Mouse (Mus musculus) lung, embryonic 16.5 days (tissue): ENCODE measurements around the gene D17Wsu92e. TPM values are rescaled to one million over a fixed set of nuclear protein-coding genes. Genes with fewer than 3 reads are reported as not detected.
A peak's percentile ranks its signal among the peaks of the same experiment; 100 is the strongest.

Experiments used
- ATAC-seq: fragments of 200-750 bp; cut with Nextera tagmentation; 2 replicates; pipeline ENCODE4 v1.8.0; 2017; ENCODE audit warnings: low read depth, mild to moderate bottlenecking, moderate library complexity
- H3K27ac ChIP-seq: fragments of 300-500 bp; sonication (generic); 2 replicates; pipeline ENCODE4 v1.5.1; 2014; ENCODE audit warnings: mild to moderate bottlenecking, control low read depth, low read length
- H3K27me3 ChIP-seq: fragments of 300-500 bp; sonication (generic); 2 replicates; pipeline ENCODE4 v1.6.1; 2014; ENCODE audit warnings: low read depth, low read length, mixed read lengths; ENCODE audit not compliant: control insufficient read depth, insufficient read depth
- H3K36me3 ChIP-seq: fragments of 300-500 bp; sonication (generic); 2 replicates; pipeline ENCODE4 v1.6.1; 2014; ENCODE audit warnings: low read length; ENCODE audit not compliant: control insufficient read depth, insufficient read depth
- H3K4me1 ChIP-seq: fragments of 300-500 bp; sonication (generic); replicated peaks from 2 replicates; pipeline ENCODE4 v1.6.1; 2014; ENCODE audit warnings: low read length, mixed read lengths; ENCODE audit not compliant: control insufficient read depth, insufficient read depth
- H3K4me2 ChIP-seq: fragments of 300-500 bp; sonication (generic); 2 replicates; pipeline ENCODE4 v1.6.1; 2014; ENCODE audit warnings: low read depth, low read length, control low read depth
- H3K4me3 ChIP-seq: fragments of 300-500 bp; sonication (generic); 2 replicates; pipeline ENCODE4 v1.5.1; 2014; ENCODE audit warnings: mild to moderate bottlenecking, low read length, control low read depth
- H3K9ac ChIP-seq: fragments of 300-500 bp; sonication (generic); 2 replicates; pipeline ENCODE4 v1.6.1; 2014; ENCODE audit warnings: low read length, control low read depth
- H3K9me3 ChIP-seq: fragments of 300-500 bp; sonication (generic); 2 replicates; pipeline ENCODE4 v1.6.1; 2016; ENCODE audit warnings: low read length; ENCODE audit not compliant: control insufficient read depth
- WGBS: fragments of 180-500 bp; shearing (Covaris S2); extraction: QIAGEN DNeasy Blood & Tissue Kit; methylation state at CpG from one replicate; pipeline ENCODE4 v1.1.7; 2014; 5-methylcytosine and 5-hydroxymethylcytosine counted together
- polyA plus RNA-seq: library from polyadenylated mRNA; unstranded; fragments of >200 nt; fragmentation: Nextera tagmentation; extraction: Ambion mirVana; gene quantifications from 2 replicates; pipeline ENCODE4 v1.2.1, GENCODE M21; 2015

D17Wsu92e gene
- polyA plus RNA-seq, 1 experiment from 2014 or later = 14.6 TPM

- no peak overlapping the region for H3K4me2 ChIP-seq
- H3K9ac ChIP-seq = no peak overlapping the region
- no peaks in the 10 kb centered on the region for H3K9me3 ChIP-seq
- ATAC-seq = no peak
- no peaks in the 10 kb centered on the region for H3K36me3 ChIP-seq
- H3K27me3 ChIP-seq = no peaks in the 10 kb centered on the region
- H3K27ac ChIP-seq = no peak overlapping the region
- H3K4me1 ChIP-seq = 0 out of 2 replicates have a peak, but pooled peaks cover 2% of the 10 kb centered on the region
- no peak overlapping the region for H3K4me3 ChIP-seq
- WGBS = 13% methylated on average over 12 of the region's 13 CpGs
These were observed 85.9 kb downstream of the D17Wsu92e start for GRCm38 (mm10) chr17:27734344-27735073.

- Histone ChIP-seq H3K27me3 (no peaks in the 10 kb centered on the region), H3K4me3 (no peak overlapping the region), H3K4me1 (0 out of 2 replicates have a peak, but pooled peaks cover 6% of the 10 kb centered on the region), H3K4me2 (no peak overlapping the region), H3K36me3 (no peaks in the 10 kb centered on the region), H3K9me3 (no peaks in the 10 kb centered on the region), H3K9ac (no peak overlapping the region), H3K27ac (no peak overlapping the region)
- ATAC-seq = no peak
- WGBS = 81% methylated on average over 3 of the region's 3 CpGs
These were observed 87.8 kb downstream of the D17Wsu92e start for GRCm38 (mm10) chr17:27732694-27733093.

GRCm38 (mm10) chr17:27732152-27732551 is 88.3 kb downstream of the D17Wsu92e start:
- Histone ChIP-seq H3K4me3 (no peak overlapping the region), H3K4me1 (0 out of 2 replicates have a peak, but pooled peaks cover 6% of the 10 kb centered on the region), H3K9me3 (no peaks in the 10 kb centered on the region), H3K27ac (no peak overlapping the region), H3K27me3 (no peaks in the 10 kb centered on the region), H3K36me3 (no peaks in the 10 kb centered on the region), H3K4me2 (no peak overlapping the region), H3K9ac (no peak overlapping the region)
- ATAC-seq = no peak
- WGBS = 43% methylated on average over 5 of the region's 5 CpGs

GRCm38 (mm10) chr17:27728770-27729169 is 91.7 kb downstream of the D17Wsu92e start, which contains the start of gene Spdef:
Spdef (minus strand) TSS chr17:27728955.
- no peak within 1 kb of the TSS for H3K27ac ChIP-seq
- no peaks in the 10 kb centered on the region for H3K9me3 ChIP-seq
- H3K9ac ChIP-seq = peak within 1 kb of the TSS; percentile 50; the same call in 1 of the 2 replicates
- peak within 1 kb of the TSS; percentile 21; the same call in 1 of the 2 replicates for H3K4me3 ChIP-seq
- peak within 1 kb of the TSS; percentile 38; the same call in 1 of the 2 replicates for H3K4me2 ChIP-seq
- H3K27me3 ChIP-seq = no peaks in the 10 kb centered on the region
- H3K4me1 ChIP-seq = peaks cover 13% of the 10 kb centered on the region
- 0 out of 2 replicates have a peak, but pooled peaks have one; percentile 15 for ATAC-seq
- WGBS = 43% methylated on average over 10 of the region's 10 CpGs
- H3K36me3 ChIP-seq = no peaks in the 10 kb centered on the region

GRCm38 (mm10) chr17:27726527-27726926 is 93.9 kb downstream of the D17Wsu92e start:
- H3K36me3 ChIP-seq = no peaks in the 10 kb centered on the region
- no peak overlapping the region for H3K27ac ChIP-seq
- no peak overlapping the region for H3K4me2 ChIP-seq
- H3K9ac ChIP-seq = no peak overlapping the region
- H3K4me1 ChIP-seq = peaks cover 13% of the 10 kb centered on the region
- WGBS = 24% methylated on average over 7 of the region's 7 CpGs
- H3K27me3 ChIP-seq = no peaks in the 10 kb centered on the region
- no peaks in the 10 kb centered on the region for H3K9me3 ChIP-seq
- H3K4me3 ChIP-seq = no peak overlapping the region
- ATAC-seq = no peak

- H3K4me3 ChIP-seq = no peak overlapping the region
- H3K27me3 ChIP-seq = no peaks in the 10 kb centered on the region
- peak; percentile 43 for ATAC-seq
- peaks cover 13% of the 10 kb centered on the region for H3K4me1 ChIP-seq
- WGBS = 14% methylated on average over 10 of the region's 10 CpGs
- H3K4me2 ChIP-seq = no peak overlapping the region; the same call in 1 of the 2 replicates
- no peaks in the 10 kb centered on the region for H3K9me3 ChIP-seq
- H3K36me3 ChIP-seq = no peaks in the 10 kb centered on the region
- H3K27ac ChIP-seq = no peak overlapping the region
- peak overlapping the region; percentile 27; the same call in 1 of the 2 replicates for H3K9ac ChIP-seq
These were observed 95.0 kb downstream of the D17Wsu92e start for GRCm38 (mm10) chr17:27725412-27725811.

- ATAC-seq = peak; percentile 16; the same call in 1 of the 2 replicates
- Histone ChIP-seq H3K4me1 (peaks cover 13% of the 10 kb centered on the region), H3K27me3 (no peaks in the 10 kb centered on the region), H3K9me3 (no peaks in the 10 kb centered on the region), H3K27ac (no peak overlapping the region), H3K4me2 (no peak overlapping the region), H3K4me3 (no peak overlapping the region), H3K9ac (no peak overlapping the region), H3K36me3 (no peaks in the 10 kb centered on the region)
- WGBS = 31% methylated on average over 10 of the region's 10 CpGs
These were observed 95.4 kb downstream of the D17Wsu92e start for GRCm38 (mm10) chr17:27725011-27725410.

GRCm38 (mm10) chr17:27724327-27724726 is 96.1 kb downstream of the D17Wsu92e start:
- no peak overlapping the region for H3K4me2 ChIP-seq

GRCm38 (mm10) chr17:27721125-27721664 is 99.3 kb downstream of the D17Wsu92e start:
- H3K9ac ChIP-seq = no peak overlapping the region
- H3K27me3 ChIP-seq = no peaks in the 10 kb centered on the region
- no peak overlapping the region for H3K27ac ChIP-seq
- no peak overlapping the region for H3K4me3 ChIP-seq
- H3K9me3 ChIP-seq = no peaks in the 10 kb centered on the region
- no peak overlapping the region for H3K4me2 ChIP-seq
- WGBS = 59% methylated on average over 9 of the region's 9 CpGs
- peaks cover 4% of the 10 kb centered on the region; the same call in 1 of the 2 replicates for H3K4me1 ChIP-seq
- H3K36me3 ChIP-seq = no peaks in the 10 kb centered on the region
- no peak for ATAC-seq

More at GRCm38 (mm10) chr17:27724327-27724726, 96.1 kb downstream of the D17Wsu92e start:
- no peaks in the 10 kb centered on the region for H3K36me3 ChIP-seq
- peaks cover 13% of the 10 kb centered on the region for H3K4me1 ChIP-seq
- H3K9me3 ChIP-seq = no peaks in the 10 kb centered on the region
- 34% methylated on average over 3 of the region's 3 CpGs for WGBS
- no peak overlapping the region for H3K9ac ChIP-seq
- no peak overlapping the region for H3K27ac ChIP-seq
- H3K27me3 ChIP-seq = no peaks in the 10 kb centered on the region
- H3K4me3 ChIP-seq = no peak overlapping the region
- ATAC-seq = no peak
